Mouse (Mus musculus) T-helper 2 cell (primary cell): ENCODE measurements around the gene Cdk11b.
"Not testable (repeated sequence)": the region's sequence is repeated elsewhere in the genome, so short reads cannot be mapped to it uniquely, and the experiment has no call there.

ENCODE experiments used
- in situ Hi-C: fragments of 300-600 bp; cut with MboI, MseI; formaldehyde crosslinking; loops from one replicate; pipeline ENCODE4 v1.15.1; 2025; ENCODE audit warnings: high pct_unique_total_duplicates

The Cdk11b gene

GRCm38 (mm10) chr4:155666903-155667302, 42.2 kb downstream of the Cdk11b start:
- in situ Hi-C loops: no loop called here

- in situ Hi-C loops: no loop called here
These were observed 44.3 kb downstream of the Cdk11b start, which contains the start of gene Mib2 for GRCm38 (mm10) chr4:155668689-155669597. TSS of gene Mib2 (minus strand) at chr4:155669198.

GRCm38 (mm10) chr4:155669598-155670075, 45.0 kb downstream of the Cdk11b start:
- in situ Hi-C loops: no loop called here

- in situ Hi-C loops: not testable (repeated sequence)
These were observed 45.6 kb downstream of the Cdk11b start for GRCm38 (mm10) chr4:155670236-155670635.

- in situ Hi-C loops: no loop called here
These were observed 47.4 kb downstream of the Cdk11b start for GRCm38 (mm10) chr4:155672082-155672481.

- in situ Hi-C loops: no loop called here
These were observed 51.3 kb downstream of the Cdk11b start for GRCm38 (mm10) chr4:155675991-155676390.

GRCm38 (mm10) chr4:155683670-155684277, 59.1 kb downstream of the Cdk11b start:
- in situ Hi-C loops: not testable (repeated sequence)

- in situ Hi-C loops: not testable (repeated sequence)
These were observed 63.1 kb downstream of the Cdk11b start for GRCm38 (mm10) chr4:155687764-155688163.

GRCm38 (mm10) chr4:155690571-155691375, 66.1 kb downstream of the Cdk11b start:
- in situ Hi-C loops: loop anchor here (5.0 kb wide), 1 partner anchor 43 kb away; the partner anchor contains the start of gene Gm10563

- in situ Hi-C loops: loop anchor here (5.0 kb wide), 1 partner anchor 45 kb away; the partner anchor contains the start of gene Gm10563
These were observed 67.8 kb downstream of the Cdk11b start for GRCm38 (mm10) chr4:155692421-155692820.

- in situ Hi-C loops: loop anchor here (5.0 kb wide), 1 partner anchor 47 kb away; the partner anchor contains the start of gene Gm10563
These were observed 69.4 kb downstream of the Cdk11b start, which contains the start of gene Fndc10 for GRCm38 (mm10) chr4:155694111-155694481. TSS of gene Fndc10 (plus strand) at chr4:155694342.

GRCm38 (mm10) chr4:155694482-155695401, 70.1 kb downstream of the Cdk11b start:
- in situ Hi-C loops: loop anchor here (5.0 kb wide), 1 partner anchor 47 kb away; the partner anchor contains the start of gene Gm10563

GRCm38 (mm10) chr4:155695531-155696062, 70.9 kb downstream of the Cdk11b start:
- in situ Hi-C loops: no loop called here

GRCm38 (mm10) chr4:155696261-155697255, 71.9 kb downstream of the Cdk11b start:
- in situ Hi-C loops: no loop called here
